Mouse (Mus musculus) midbrain, embryonic 15.5 days (tissue): ENCODE results near the gene Cast. TPM values are rescaled to one million over a fixed set of nuclear protein-coding genes. Genes with fewer than 3 reads are reported as not detected.

Source experiments
- ATAC-seq: fragments of 200-750 bp; cut with Nextera tagmentation; replicated peaks from 2 replicates; pipeline ENCODE4 v1.8.0; 2017; ENCODE audit warnings: moderate TSS enrichment
- H3K27ac ChIP-seq: fragments of 300-500 bp; sonication (generic); 2 replicates; pipeline ENCODE4 v1.5.1; 2015; ENCODE audit warnings: mild to moderate bottlenecking, inconsistent platforms
- H3K27me3 ChIP-seq: fragments of 300-500 bp; sonication (generic); replicated peaks from 2 replicates; pipeline ENCODE4 v1.6.1; 2015; ENCODE audit warnings: inconsistent platforms
- H3K36me3 ChIP-seq: fragments of 300-500 bp; sonication (generic); replicated peaks from 2 replicates; pipeline ENCODE4 v1.6.1; 2015; ENCODE audit warnings: inconsistent platforms
- H3K4me1 ChIP-seq: fragments of 300-500 bp; sonication (generic); 2 replicates; pipeline ENCODE4 v1.6.1; 2015; ENCODE audit warnings: inconsistent platforms
- H3K4me2 ChIP-seq: fragments of 300-500 bp; sonication (generic); 2 replicates; pipeline ENCODE4 v1.6.1; 2015; ENCODE audit warnings: inconsistent platforms, mild to moderate bottlenecking, moderate library complexity
- H3K4me3 ChIP-seq: fragments of 300-500 bp; sonication (generic); 2 replicates; pipeline ENCODE4 v1.5.1; 2015; ENCODE audit warnings: mild to moderate bottlenecking, inconsistent platforms
- H3K9ac ChIP-seq: fragments of 300-500 bp; sonication (generic); 2 replicates; pipeline ENCODE4 v1.6.1; 2015; ENCODE audit warnings: mild to moderate bottlenecking, inconsistent platforms
- H3K9me3 ChIP-seq: fragments of 300-500 bp; sonication (generic); 2 replicates; pipeline ENCODE4 v1.6.1; 2016; ENCODE audit warnings: inconsistent platforms
- WGBS: fragments of 180-500 bp; shearing (Covaris S2); methylation state at CpG from one replicate; pipeline ENCODE4 v1.1.7; 2015; ENCODE audit warnings: mixed read lengths; 5-methylcytosine and 5-hydroxymethylcytosine counted together
- polyA plus RNA-seq: library from polyadenylated mRNA; unstranded; fragments of >200 nt; fragmentation: Nextera tagmentation; extraction: Ambion mirVana; gene quantifications from 2 replicates; pipeline ENCODE4 v1.2.1, GENCODE M21; 2015

The Cast gene
- 7.1 and 7.4 TPM in 2 replicates for polyA plus RNA-seq

DNA sequence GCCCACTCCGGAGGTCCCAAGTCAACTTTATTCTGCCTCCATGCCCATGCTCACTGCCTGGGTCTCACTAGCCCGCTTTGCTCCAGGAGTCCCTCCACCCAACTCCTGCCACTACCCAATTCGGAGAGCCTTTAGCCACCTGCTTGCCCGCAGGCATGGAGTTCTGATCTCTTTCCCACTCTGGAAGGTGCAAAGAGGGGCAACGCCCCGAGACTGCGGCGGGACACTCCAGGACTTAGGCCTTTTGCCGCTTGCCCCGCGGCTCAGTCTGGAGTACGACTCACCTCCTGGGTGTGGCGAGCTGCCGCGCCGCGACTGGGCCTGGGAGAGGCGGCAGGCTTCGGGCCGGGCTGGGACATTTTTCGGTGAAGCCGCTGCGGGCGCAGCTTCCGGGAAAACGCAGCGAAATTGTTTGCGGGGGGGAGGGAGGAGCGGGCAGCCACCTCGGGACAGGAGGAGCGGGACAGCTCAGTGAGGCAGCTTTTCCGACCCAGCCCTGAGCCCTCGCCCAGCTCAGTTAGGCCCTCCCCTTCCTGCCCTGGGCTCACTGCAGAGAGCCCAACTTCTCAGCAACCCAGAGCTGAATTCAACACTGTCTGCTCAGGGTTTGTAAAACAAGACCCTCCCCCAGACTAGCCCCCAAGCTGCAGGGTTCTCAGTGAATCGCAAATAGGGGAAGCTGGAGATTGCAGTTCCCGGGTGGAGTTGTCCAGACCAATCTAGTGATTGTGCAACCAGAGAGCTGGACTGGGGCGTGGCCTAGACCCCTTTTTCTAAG lies at the start of gene Cast:
Gene Cast, minus strand, starts transcription at position 659 of the 778 bp plus-strand sequence.
- H3K9me3 ChIP-seq: no peaks in the 10 kb centered on the region
- no peaks in the 10 kb centered on the region for H3K36me3 ChIP-seq
- peak within 1 kb of the TSS; percentile 48 for H3K9ac ChIP-seq
- peaks cover 11% of the 10 kb centered on the region for H3K4me1 ChIP-seq
- peak; percentile 95 for ATAC-seq
- peaks cover 6% of the 10 kb centered on the region for H3K27me3 ChIP-seq
- peak within 1 kb of the TSS; percentile 98 for H3K4me2 ChIP-seq
- H3K27ac ChIP-seq: no peak within 1 kb of the TSS
- peak within 1 kb of the TSS; percentile 59 for H3K4me3 ChIP-seq
- WGBS: 1% methylated on average over 36 of the region's 36 CpGs

DNA sequence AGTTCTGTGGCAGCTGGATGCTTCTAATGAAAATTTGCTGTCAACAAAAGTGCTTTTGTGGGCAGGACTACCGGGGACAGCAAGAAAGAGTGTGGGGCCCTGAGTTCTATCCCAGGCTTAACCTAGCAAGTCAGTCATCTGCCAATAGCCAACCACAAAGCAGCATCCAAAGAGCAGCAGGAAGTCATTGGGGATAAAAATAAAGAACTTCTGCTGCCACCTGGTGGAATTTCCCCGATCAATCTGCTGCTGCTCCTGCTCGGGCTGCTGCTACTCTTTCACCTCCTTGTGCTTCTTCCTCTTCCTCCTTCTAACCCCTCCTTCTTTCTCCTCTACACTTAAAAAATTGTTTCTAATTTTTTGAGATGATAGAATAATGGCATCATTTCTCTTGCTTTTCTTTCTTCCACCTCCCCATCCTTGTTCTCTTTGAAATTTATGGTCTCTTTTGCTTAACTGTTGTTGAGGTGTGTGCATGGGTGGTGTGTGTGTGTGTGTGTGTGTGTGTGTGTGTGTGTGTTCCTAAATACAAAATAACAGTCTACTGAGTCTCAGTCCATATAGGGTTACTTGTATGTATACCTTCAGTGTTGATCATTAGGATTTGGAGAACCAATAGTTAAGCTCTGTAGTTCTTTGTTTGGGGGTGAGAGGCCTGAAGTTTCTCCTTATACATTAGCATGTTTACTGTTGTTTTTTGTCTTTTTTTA lies 45.9 kb upstream of the Cast start:
- no peak overlapping the region for H3K4me3 ChIP-seq
- peak; percentile 84 for ATAC-seq
- WGBS: 5% methylated on average over 3 of the region's 3 CpGs

DNA sequence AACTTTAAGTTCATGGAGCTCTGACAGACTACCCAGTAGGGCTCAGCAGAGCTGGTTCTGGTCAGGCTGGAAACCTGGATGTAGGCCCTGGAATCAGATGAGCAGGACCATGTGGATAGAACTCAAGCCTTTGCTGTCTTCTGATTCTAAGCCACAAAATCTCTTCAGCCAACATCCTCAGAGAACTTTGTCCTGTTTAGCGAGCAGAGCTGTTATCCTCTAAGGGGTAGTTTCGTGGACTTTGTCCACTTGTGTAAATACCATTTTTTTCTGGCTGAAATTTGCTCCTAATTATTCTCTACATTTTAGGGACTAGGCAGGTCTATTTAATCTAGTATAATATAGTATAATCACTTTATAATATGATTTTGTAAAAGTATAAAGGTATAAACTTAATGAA lies 42.2 kb upstream of the Cast start:
- Histone ChIP-seq H3K4me2 (no peak overlapping the region), H3K4me3 (no peak overlapping the region), H3K27ac (no peak overlapping the region), H3K27me3 (no peaks in the 10 kb centered on the region), H3K36me3 (no peaks in the 10 kb centered on the region), H3K9ac (no peak overlapping the region), H3K4me1 (no peaks in the 10 kb centered on the region), H3K9me3 (no peaks in the 10 kb centered on the region)
- 92% methylated on average over 2 of the region's 2 CpGs for WGBS
- no peak for ATAC-seq

More for the DNA sequence above, 45.9 kb upstream of the Cast start:
- Histone ChIP-seq H3K27ac (no peak overlapping the region), H3K4me2 (no peak overlapping the region), H3K9me3 (no peaks in the 10 kb centered on the region), H3K27me3 (no peaks in the 10 kb centered on the region), H3K9ac (no peak overlapping the region), H3K4me1 (no peaks in the 10 kb centered on the region), H3K36me3 (no peaks in the 10 kb centered on the region)

- H3K9me3 ChIP-seq: no peaks in the 10 kb centered on the region
Measured at GRCm38 (mm10) chr13:74845886-74846285, 37.3 kb upstream of the Cast start.

GRCm38 (mm10) chr13:74834543-74834942 lies 25.9 kb upstream of the Cast start:
- ATAC-seq: no peak
- no peaks in the 10 kb centered on the region for H3K9me3 ChIP-seq
- no peak overlapping the region for H3K4me3 ChIP-seq
- H3K27me3 ChIP-seq: no peaks in the 10 kb centered on the region
- no peaks in the 10 kb centered on the region for H3K36me3 ChIP-seq
- no peak overlapping the region for H3K27ac ChIP-seq
- no peak overlapping the region for H3K4me2 ChIP-seq
- WGBS: 84% methylated on average over 1 of the region's 1 CpGs
- H3K9ac ChIP-seq: no peak overlapping the region
- H3K4me1 ChIP-seq: no peaks in the 10 kb centered on the region

More at GRCm38 (mm10) chr13:74845886-74846285, 37.3 kb upstream of the Cast start:
- Histone ChIP-seq H3K27me3 (no peaks in the 10 kb centered on the region), H3K9ac (no peak overlapping the region), H3K4me1 (no peaks in the 10 kb centered on the region), H3K36me3 (no peaks in the 10 kb centered on the region), H3K4me2 (no peak overlapping the region), H3K4me3 (no peak overlapping the region), H3K27ac (no peak overlapping the region)
- no peak for ATAC-seq
- 49% methylated on average over 1 of the region's 1 CpGs for WGBS

GRCm38 (mm10) chr13:74822095-74822494 lies 13.5 kb upstream of the Cast start:
- ATAC-seq: no peak
- Histone ChIP-seq H3K4me1 (no peaks in the 10 kb centered on the region), H3K27me3 (no peaks in the 10 kb centered on the region), H3K4me3 (no peak overlapping the region), H3K36me3 (no peaks in the 10 kb centered on the region), H3K4me2 (no peak overlapping the region), H3K9ac (no peak overlapping the region), H3K9me3 (no peaks in the 10 kb centered on the region), H3K27ac (no peak overlapping the region)
- WGBS: 80% methylated on average over 3 of the region's 3 CpGs

- H3K27ac ChIP-seq: no peak overlapping the region
- H3K27me3 ChIP-seq: no peaks in the 10 kb centered on the region
- no peaks in the 10 kb centered on the region for H3K4me1 ChIP-seq
- H3K9me3 ChIP-seq: no peaks in the 10 kb centered on the region
- no peak overlapping the region for H3K4me3 ChIP-seq
- no peaks in the 10 kb centered on the region for H3K36me3 ChIP-seq
- no peak overlapping the region for H3K9ac ChIP-seq
- no peak for ATAC-seq
- no peak overlapping the region for H3K4me2 ChIP-seq
- WGBS: 95% methylated on average over 1 of the region's 1 CpGs
Measured at GRCm38 (mm10) chr13:74815753-74816152, 7.1 kb upstream of the Cast start.

DNA sequence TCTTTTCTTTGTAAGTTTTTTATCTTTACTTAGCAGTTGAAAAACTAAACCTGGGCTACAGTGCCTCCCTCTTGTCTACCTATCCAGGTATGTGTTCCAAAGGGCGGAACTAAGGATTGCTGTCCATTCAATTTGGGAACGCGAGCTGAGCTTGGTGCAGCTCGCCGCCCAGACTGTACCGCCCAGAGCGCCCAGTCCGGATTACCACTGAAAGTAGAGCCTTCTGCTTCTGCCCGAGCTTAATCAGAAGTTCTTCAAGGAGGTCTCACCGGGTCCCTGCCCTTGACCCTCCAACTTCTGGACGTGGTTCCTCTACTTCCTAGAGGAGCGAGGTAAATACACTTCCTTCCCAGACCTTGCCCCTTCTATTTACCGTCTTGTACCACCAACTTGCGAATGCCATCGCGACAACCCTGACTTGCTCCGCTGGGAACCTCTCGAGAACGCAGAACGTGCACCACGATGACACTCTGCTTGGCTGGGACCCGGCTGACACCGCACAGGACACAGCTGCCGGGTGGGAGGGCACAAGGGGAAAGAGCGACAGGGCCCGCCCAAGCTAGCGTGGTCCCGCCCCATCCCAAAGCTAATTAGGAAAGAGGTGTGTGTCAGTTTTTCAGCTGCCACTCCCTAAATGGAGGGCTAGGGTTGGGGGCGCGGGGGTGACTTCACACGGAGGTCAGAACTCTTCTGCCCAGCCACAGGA lies 1.0 kb downstream of the Cast start:
- Histone ChIP-seq H3K4me1 (peaks cover 11% of the 10 kb centered on the region), H3K4me2 (peak overlapping the region; percentile 98), H3K9ac (peak overlapping the region; percentile 48), H3K9me3 (no peaks in the 10 kb centered on the region), H3K36me3 (no peaks in the 10 kb centered on the region), H3K4me3 (peak overlapping the region; percentile 59), H3K27ac (no peak overlapping the region), H3K27me3 (peaks cover 6% of the 10 kb centered on the region)
- ATAC-seq: peak; percentile 92
- under 1% methylated on average over 31 of the region's 31 CpGs for WGBS

GRCm38 (mm10) chr13:74806934-74807333 lies 1.7 kb downstream of the Cast start:
- H3K4me1 ChIP-seq: peaks cover 11% of the 10 kb centered on the region
- no peaks in the 10 kb centered on the region for H3K9me3 ChIP-seq
- WGBS: 58% methylated on average over 5 of the region's 5 CpGs
- ATAC-seq: no peak
- peaks cover 6% of the 10 kb centered on the region for H3K27me3 ChIP-seq
- peak overlapping the region; percentile 98; the same call in 1 of the 2 replicates for H3K4me2 ChIP-seq
- H3K9ac ChIP-seq: no peak overlapping the region
- H3K4me3 ChIP-seq: 0 out of 2 replicates have a peak overlapping the region, but pooled peaks have one; percentile 59
- no peak overlapping the region for H3K27ac ChIP-seq
- no peaks in the 10 kb centered on the region for H3K36me3 ChIP-seq

- no peak overlapping the region for H3K4me3 ChIP-seq
- H3K9me3 ChIP-seq: no peaks in the 10 kb centered on the region
- H3K27me3 ChIP-seq: no peaks in the 10 kb centered on the region
- no peaks in the 10 kb centered on the region for H3K4me1 ChIP-seq
- ATAC-seq: no peak
- H3K4me2 ChIP-seq: no peak overlapping the region
- 63% methylated on average over 1 of the region's 1 CpGs for WGBS
- no peaks in the 10 kb centered on the region for H3K36me3 ChIP-seq
- H3K9ac ChIP-seq: no peak overlapping the region
- H3K27ac ChIP-seq: no peak overlapping the region
Measured at GRCm38 (mm10) chr13:74794435-74794834, 14.2 kb downstream of the Cast start.

DNA sequence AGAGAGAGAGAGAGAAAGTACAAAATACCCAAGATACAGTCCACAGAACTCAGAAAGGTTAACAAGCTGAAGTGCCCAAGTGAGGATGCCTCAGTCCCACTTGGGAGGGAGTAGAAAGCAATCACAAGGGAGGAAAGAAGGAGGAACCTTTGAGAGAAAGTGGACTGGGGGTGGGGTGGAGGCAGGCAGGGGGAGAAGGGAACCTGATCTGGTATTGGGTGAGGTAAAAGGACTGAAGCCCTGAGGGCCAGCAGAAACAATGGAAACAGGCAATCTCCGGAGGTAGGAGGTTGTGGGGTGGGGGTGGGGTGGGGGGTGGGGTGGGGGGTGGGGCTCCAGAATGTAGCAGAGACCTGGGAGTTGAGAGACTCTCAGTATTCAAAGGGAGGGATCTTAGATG lies 20.9 kb downstream of the Cast start:
- no peak for ATAC-seq
- no peak overlapping the region for H3K4me2 ChIP-seq
- H3K9me3 ChIP-seq: no peaks in the 10 kb centered on the region
- 0% methylated on average over 1 of the region's 1 CpGs for WGBS
- H3K36me3 ChIP-seq: no peaks in the 10 kb centered on the region
- H3K4me1 ChIP-seq: no peaks in the 10 kb centered on the region
- no peak overlapping the region for H3K27ac ChIP-seq
- no peaks in the 10 kb centered on the region for H3K27me3 ChIP-seq
- no peak overlapping the region for H3K9ac ChIP-seq
- H3K4me3 ChIP-seq: no peak overlapping the region

GRCm38 (mm10) chr13:74772151-74772550 lies 36.5 kb downstream of the Cast start:
- no peak for ATAC-seq
- 79% methylated on average over 1 of the region's 1 CpGs for WGBS
- no peak overlapping the region for H3K4me3 ChIP-seq

More at GRCm38 (mm10) chr13:74772151-74772550, 36.5 kb downstream of the Cast start:
- H3K9ac ChIP-seq: no peak overlapping the region
- H3K27ac ChIP-seq: no peak overlapping the region
- H3K9me3 ChIP-seq: no peaks in the 10 kb centered on the region
- no peaks in the 10 kb centered on the region for H3K27me3 ChIP-seq
- no peaks in the 10 kb centered on the region for H3K36me3 ChIP-seq
- peaks cover 8% of the 10 kb centered on the region for H3K4me1 ChIP-seq
- H3K4me2 ChIP-seq: no peak overlapping the region
